Mouse (Mus musculus) myocyte (in vitro differentiated cells): Measurements from ENCODE around the gene Noct. TPM values are rescaled to one million over a fixed set of nuclear protein-coding genes. Genes with fewer than 3 reads are reported as not detected.

Experiments used
- H3K27me3 ChIP-seq: one replicate; pipeline ENCODE4 v1.6.1; 2011; ENCODE audit not compliant: control insufficient read depth, insufficient read depth, insufficient read length
- H3K36me3 ChIP-seq: one replicate; pipeline ENCODE4 v1.6.1; 2011; ENCODE audit not compliant: control insufficient read depth, insufficient read depth
- H3K4me2 ChIP-seq: one replicate; pipeline ENCODE4 v1.6.1; 2011; ENCODE audit warnings: low read depth, control low read depth
- H3K4me3 ChIP-seq: one replicate; pipeline ENCODE4 v1.5.1; 2011; ENCODE audit warnings: mild to moderate bottlenecking, control low read depth, moderate library complexity
- H3K79me2 ChIP-seq: one replicate; pipeline ENCODE4 v1.6.1; 2011; ENCODE audit not compliant: control insufficient read depth, insufficient read depth
- H3ac ChIP-seq: one replicate; pipeline ENCODE4 v1.6.1; 2011; ENCODE audit not compliant: control insufficient read depth, insufficient read length
- CEBPB ChIP-seq: IDR thresholded peaks from 2 replicates; pipeline ENCODE4 v1.6.1; 2011; ENCODE audit warnings: mild to moderate bottlenecking, moderate library complexity; ENCODE audit not compliant: poor library complexity, insufficient read depth, severe bottlenecking
- E2F4 ChIP-seq: IDR thresholded peaks from one replicate; pipeline ENCODE4 v1.6.1; 2011; ENCODE audit warnings: mild to moderate bottlenecking, control low read depth, moderate library complexity; ENCODE audit not compliant: insufficient read depth
- MAX ChIP-seq: IDR thresholded peaks from one replicate; pipeline ENCODE4 v1.6.1; 2011; ENCODE audit warnings: low read depth, mild to moderate bottlenecking, control low read depth
- MYOD1 ChIP-seq, 3 experiments: IDR thresholded peaks; one replicate each; pipeline ENCODE4 v1.6.1; 2011; ENCODE audit warnings: control low read depth in 2 of 3, low read depth in 2 of 3, mild to moderate bottlenecking in 2 of 3, moderate library complexity in 1 of 3; ENCODE audit not compliant: insufficient read length in 2 of 3, control insufficient read depth in 1 of 3
- MYOG ChIP-seq, 3 experiments: IDR thresholded peaks; one replicate each; pipeline ENCODE4 v1.6.1; 2011; ENCODE audit warnings: control low read depth in 2 of 3, low read depth in 2 of 3, mild to moderate bottlenecking in 2 of 3; ENCODE audit not compliant: insufficient read length in 2 of 3, control insufficient read depth in 1 of 3, insufficient read depth in 1 of 3
- POLR2A ChIP-seq: IDR thresholded peaks from one replicate; pipeline ENCODE4 v1.6.1; 2011; ENCODE audit warnings: low read depth, mild to moderate bottlenecking, control low read depth, moderate library complexity; ENCODE audit not compliant: insufficient read length
- POLR2AphosphoS2 ChIP-seq: IDR thresholded peaks from one replicate; pipeline ENCODE4 v1.6.1; 2011; ENCODE audit warnings: low read depth, control low read depth; ENCODE audit not compliant: insufficient read length
- REST ChIP-seq: IDR thresholded peaks from one replicate; pipeline ENCODE4 v1.6.1; 2011; ENCODE audit warnings: mild to moderate bottlenecking, control low read depth, moderate library complexity; ENCODE audit not compliant: insufficient read depth, insufficient read length
- SRF ChIP-seq: IDR thresholded peaks from one replicate; pipeline ENCODE4 v1.6.1; 2011; ENCODE audit warnings: low read depth; ENCODE audit not compliant: control insufficient read depth, insufficient read length
- TCF12 ChIP-seq: IDR thresholded peaks from one replicate; pipeline ENCODE4 v1.6.1; 2011; ENCODE audit warnings: mild to moderate bottlenecking, control low read depth; ENCODE audit not compliant: poor library complexity, insufficient read depth, severe bottlenecking
- TCF3 ChIP-seq: IDR thresholded peaks from one replicate; pipeline ENCODE4 v1.6.1; 2011; ENCODE audit warnings: low read depth, control low read depth; ENCODE audit not compliant: insufficient read length
- polyA plus RNA-seq: library from polyadenylated mRNA; unstranded; fragments of >200 nt; fragmentation: generic; extraction: Trizol; gene quantifications from one replicate; pipeline ENCODE4 v1.2.1, GENCODE M21; 2012; ENCODE audit warnings: missing spikeins

Gene Noct
- polyA plus RNA-seq, 1 experiment: 7.2 TPM

- TF ChIP-seq E2F4: no peak
- no peak for TF ChIP-seq POLR2A
- TF ChIP-seq REST: no peak
- no peaks in the 10 kb centered on the region for H3K36me3 ChIP-seq
- no peak overlapping the region for H3K4me3 ChIP-seq
- H3K27me3 ChIP-seq: no peaks in the 10 kb centered on the region
- no peak overlapping the region for H3K4me2 ChIP-seq
- no peaks in the 10 kb centered on the region for H3K79me2 ChIP-seq
- no peak overlapping the region for H3ac ChIP-seq
Observed at GRCm38 (mm10) chr3:51295225-51295624, 71.0 kb downstream of the Noct start.

GRCm38 (mm10) chr3:51296790-51297189 lies 72.5 kb downstream of the Noct start:
- H3K4me2 ChIP-seq: no peak overlapping the region

More at GRCm38 (mm10) chr3:51296790-51297189, 72.5 kb downstream of the Noct start:
- TF ChIP-seq MAX (no peak), MYOG (IDR thresholded peaks at IDR 0.05; ENCODE audit: control insufficient read depth in 1 of 3, insufficient read depth in 1 of 3, insufficient read length in 2 of 3, low read depth in 2 of 3) (no peak), TCF12 (no peak), CEBPB (no peak), SRF (no peak), POLR2A (no peak), POLR2AphosphoS2 (no peak), TCF3 (no peak), MYOD1 (IDR thresholded peaks at IDR 0.05; ENCODE audit: control insufficient read depth in 1 of 3, insufficient read length in 2 of 3, low read depth in 2 of 3) (no peak), REST (no peak)
- Histone ChIP-seq H3K79me2 (no peaks in the 10 kb centered on the region), H3K36me3 (no peaks in the 10 kb centered on the region), H3ac (no peak overlapping the region), H3K4me3 (no peak overlapping the region), H3K27me3 (no peaks in the 10 kb centered on the region)

Other genes with a start within 250 kb of the Noct start
- gene Elf2, start 116.2 kb downstream of the Noct start, polyA plus RNA-seq: 18.2 TPM
- gene Mgarp, start 172.3 kb downstream of the Noct start, polyA plus RNA-seq: 0.88 TPM
- 584 TPM for gene Ndufc1, start 184.5 kb downstream of the Noct start, polyA plus RNA-seq
- 8.4 TPM for gene Naa15, start 190.7 kb downstream of the Noct start, polyA plus RNA-seq